Mouse (Mus musculus) limb, embryonic 12.5 days (tissue): Measurements from ENCODE around the gene Sbno2. TPM values are rescaled to one million over a fixed set of nuclear protein-coding genes. Genes with fewer than 3 reads are reported as not detected.
A peak's percentile ranks its signal among the peaks of the same experiment; 100 is the strongest.

Source experiments
- ATAC-seq: fragments of 200-750 bp; cut with Nextera tagmentation; 2 replicates; pipeline ENCODE4 v1.8.0; 2017; ENCODE audit warnings: low read depth, moderate TSS enrichment; ENCODE audit not compliant: insufficient number of reproducible peaks, insufficient read depth, low FRiP score, low TSS enrichment
- H3K27ac ChIP-seq: fragments of 300-500 bp; sonication (generic); 2 replicates; pipeline ENCODE4 v1.5.1; 2016; ENCODE audit warnings: mild to moderate bottlenecking, moderate library complexity
- H3K27me3 ChIP-seq: fragments of 300-500 bp; sonication (generic); 2 replicates; pipeline ENCODE4 v1.6.1; 2016; ENCODE audit warnings: mild to moderate bottlenecking, moderate library complexity
- H3K36me3 ChIP-seq: fragments of 300-500 bp; sonication (generic); 2 replicates; pipeline ENCODE4 v1.6.1; 2016; ENCODE audit warnings: mild to moderate bottlenecking, moderate library complexity
- H3K4me1 ChIP-seq: fragments of 300-500 bp; sonication (generic); replicated peaks from 2 replicates; pipeline ENCODE4 v1.6.1; 2016
- H3K4me2 ChIP-seq: fragments of 300-500 bp; sonication (generic); 2 replicates; pipeline ENCODE4 v1.6.1; 2016; ENCODE audit warnings: mild to moderate bottlenecking, moderate library complexity
- H3K4me3 ChIP-seq: fragments of 300-500 bp; sonication (generic); replicated peaks from 2 replicates; pipeline ENCODE4 v1.5.1; 2016; ENCODE audit warnings: mild to moderate bottlenecking
- H3K9ac ChIP-seq: fragments of 300-500 bp; sonication (generic); replicated peaks from 2 replicates; pipeline ENCODE4 v1.6.1; 2016; ENCODE audit warnings: mild to moderate bottlenecking, moderate library complexity
- H3K9me3 ChIP-seq: fragments of 300-500 bp; sonication (generic); 2 replicates; pipeline ENCODE4 v1.6.1; 2016; ENCODE audit warnings: mild to moderate bottlenecking, moderate library complexity
- WGBS: fragments of 180-500 bp; shearing (Covaris S2); methylation state at CpG from one replicate; pipeline ENCODE4 v1.1.7; 2016; 5-methylcytosine and 5-hydroxymethylcytosine counted together
- polyA plus RNA-seq: library from polyadenylated mRNA; unstranded; fragments of >200 nt; fragmentation: Nextera tagmentation; extraction: Ambion mirVana; gene quantifications from 2 replicates; pipeline ENCODE4 v1.2.1, GENCODE M21; 2016

Sbno2 gene
- polyA plus RNA-seq, 1 experiment from 2014 or later = 13.9 TPM

GRCm38 (mm10) chr10:80086847-80087246 lies 18.5 kb downstream of the Sbno2 start:
- peaks cover 38% of the 10 kb centered on the region for H3K36me3 ChIP-seq
- 70% methylated on average over 3 of the region's 3 CpGs for WGBS
- no peaks in the 10 kb centered on the region for H3K4me1 ChIP-seq
- H3K4me2 ChIP-seq = no peak overlapping the region
- no peaks in the 10 kb centered on the region for H3K9me3 ChIP-seq
- H3K4me3 ChIP-seq = no peak overlapping the region
- peak overlapping the region; percentile 34; the same call in 1 of the 2 replicates for H3K9ac ChIP-seq
- 0 out of 2 replicates have a peak overlapping the region, but pooled peaks have one; percentile 17 for H3K27ac ChIP-seq
- H3K27me3 ChIP-seq = no peaks in the 10 kb centered on the region
- no peak for ATAC-seq

DNA sequence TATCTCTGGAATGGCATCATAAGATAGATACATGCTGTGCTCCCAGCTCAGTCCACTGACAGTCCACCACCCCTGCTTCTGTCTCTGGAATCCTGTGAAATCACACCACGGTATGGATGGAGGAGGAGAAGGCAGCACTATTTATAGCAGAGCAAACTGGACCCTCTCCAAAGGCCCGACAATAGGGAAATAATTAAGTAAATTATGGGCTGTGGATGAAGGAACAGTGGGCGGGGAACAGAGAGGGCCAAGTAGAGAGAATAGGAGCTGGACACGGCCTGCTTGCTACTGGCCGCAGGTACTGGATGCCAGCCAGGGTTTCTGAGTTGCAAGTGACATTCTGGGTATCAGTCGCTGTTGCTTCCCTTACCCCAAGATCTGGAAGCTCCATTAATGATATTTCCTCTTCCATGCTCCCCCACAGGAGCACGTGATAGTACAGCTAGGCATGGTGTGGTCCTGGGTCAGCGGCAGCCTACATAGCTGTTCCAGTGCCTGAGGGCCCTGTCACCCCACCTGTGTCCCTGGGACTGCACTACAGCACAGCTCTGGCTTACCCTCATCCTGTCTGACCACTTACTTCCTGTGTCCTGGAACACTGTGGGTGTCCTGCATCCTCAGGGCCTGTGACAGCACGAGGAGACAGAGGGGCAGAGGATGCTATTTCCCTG lies 20.4 kb downstream of the Sbno2 start:
- Histone ChIP-seq H3K4me2 (no peak overlapping the region), H3K4me1 (no peaks in the 10 kb centered on the region), H3K27me3 (no peaks in the 10 kb centered on the region), H3K9me3 (no peaks in the 10 kb centered on the region), H3K4me3 (no peak overlapping the region), H3K27ac (no peak overlapping the region), H3K36me3 (peaks cover 54% of the 10 kb centered on the region), H3K9ac (no peak overlapping the region)
- WGBS = 83% methylated on average over 9 of the region's 9 CpGs
- ATAC-seq = no peak

- no peaks in the 10 kb centered on the region for H3K4me1 ChIP-seq
- no peak overlapping the region for H3K27ac ChIP-seq
- H3K4me3 ChIP-seq = no peak overlapping the region
- no peaks in the 10 kb centered on the region for H3K27me3 ChIP-seq
- ATAC-seq = no peak
- peaks cover 72% of the 10 kb centered on the region for H3K36me3 ChIP-seq
- 75% methylated on average over 3 of the region's 3 CpGs for WGBS
- no peak overlapping the region for H3K4me2 ChIP-seq
- H3K9ac ChIP-seq = no peak overlapping the region
- no peaks in the 10 kb centered on the region for H3K9me3 ChIP-seq
These were observed 24.3 kb downstream of the Sbno2 start for GRCm38 (mm10) chr10:80081075-80081474.

GRCm38 (mm10) chr10:80080396-80081070 lies 24.8 kb downstream of the Sbno2 start:
- Histone ChIP-seq H3K4me3 (no peak overlapping the region), H3K9me3 (no peaks in the 10 kb centered on the region), H3K9ac (no peak overlapping the region), H3K27ac (no peak overlapping the region), H3K4me1 (peaks cover 2% of the 10 kb centered on the region), H3K27me3 (no peaks in the 10 kb centered on the region), H3K4me2 (no peak overlapping the region), H3K36me3 (peaks cover 72% of the 10 kb centered on the region)
- 81% methylated on average over 16 of the region's 16 CpGs for WGBS
- no peak for ATAC-seq

GRCm38 (mm10) chr10:80078366-80078765 lies 27.0 kb downstream of the Sbno2 start:
- H3K9ac ChIP-seq = no peak overlapping the region
- H3K36me3 ChIP-seq = peaks cover 53% of the 10 kb centered on the region
- 88% methylated on average over 1 of the region's 1 CpGs for WGBS

DNA sequence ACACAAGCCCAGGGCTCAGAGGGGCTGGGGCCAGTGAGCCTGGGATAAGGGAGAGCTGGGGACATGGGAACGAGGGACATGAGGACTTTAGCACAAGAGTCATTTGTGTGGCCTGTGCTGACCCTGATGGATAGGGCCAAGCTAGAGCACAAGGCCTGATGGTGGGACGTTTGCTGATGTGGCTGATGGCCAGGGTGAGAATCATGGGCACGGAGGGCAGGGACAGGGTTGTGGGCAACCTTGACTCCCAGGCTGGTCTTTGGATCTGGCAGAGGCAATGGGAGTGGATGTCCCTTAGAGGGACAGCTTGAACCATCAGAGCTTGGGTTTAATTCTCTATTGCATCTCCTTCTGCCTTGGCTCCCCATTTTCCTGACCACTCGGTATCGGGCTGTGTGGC lies 28.1 kb downstream of the Sbno2 start:
- H3K4me3 ChIP-seq = no peak overlapping the region
- 90% methylated on average over 5 of the region's 5 CpGs for WGBS
- no peak overlapping the region for H3K4me2 ChIP-seq
- H3K27me3 ChIP-seq = no peaks in the 10 kb centered on the region
- peaks cover 10% of the 10 kb centered on the region for H3K4me1 ChIP-seq
- no peaks in the 10 kb centered on the region for H3K9me3 ChIP-seq
- no peak for ATAC-seq
- no peak overlapping the region for H3K9ac ChIP-seq
- H3K36me3 ChIP-seq = peaks cover 42% of the 10 kb centered on the region
- no peak overlapping the region for H3K27ac ChIP-seq

More at GRCm38 (mm10) chr10:80078366-80078765, 27.0 kb downstream of the Sbno2 start:
- H3K4me1 ChIP-seq = peaks cover 10% of the 10 kb centered on the region
- ATAC-seq = no peak
- H3K9me3 ChIP-seq = no peaks in the 10 kb centered on the region
- H3K4me3 ChIP-seq = no peak overlapping the region
- H3K27me3 ChIP-seq = no peaks in the 10 kb centered on the region
- H3K27ac ChIP-seq = no peak overlapping the region
- H3K4me2 ChIP-seq = no peak overlapping the region

- Histone ChIP-seq H3K9me3 (no peaks in the 10 kb centered on the region), H3K27ac (no peak overlapping the region), H3K27me3 (no peaks in the 10 kb centered on the region), H3K9ac (no peak overlapping the region), H3K4me1 (peaks cover 17% of the 10 kb centered on the region), H3K4me2 (no peak overlapping the region), H3K36me3 (peaks cover 33% of the 10 kb centered on the region), H3K4me3 (no peak overlapping the region)
- WGBS = 96% methylated on average over 4 of the region's 4 CpGs
- no peak for ATAC-seq
These were observed 29.0 kb downstream of the Sbno2 start for GRCm38 (mm10) chr10:80076386-80076785.

- Histone ChIP-seq H3K4me3 (no peak overlapping the region), H3K9ac (no peak overlapping the region), H3K36me3 (peaks cover 28% of the 10 kb centered on the region), H3K27ac (no peak overlapping the region), H3K9me3 (no peaks in the 10 kb centered on the region), H3K27me3 (no peaks in the 10 kb centered on the region), H3K4me1 (peaks cover 20% of the 10 kb centered on the region), H3K4me2 (no peak overlapping the region)
- WGBS = 30% methylated on average over 1 of the region's 1 CpGs
- ATAC-seq = no peak
These were observed 29.4 kb downstream of the Sbno2 start for GRCm38 (mm10) chr10:80075924-80076323.

GRCm38 (mm10) chr10:80074813-80075601 lies 30.4 kb downstream of the Sbno2 start:
- no peaks in the 10 kb centered on the region for H3K9me3 ChIP-seq
- 14% methylated on average over 28 of the region's 28 CpGs for WGBS
- H3K4me3 ChIP-seq = peak overlapping the region; percentile 1; the same call in 1 of the 2 replicates
- 0 out of 2 replicates have a peak overlapping the region, but pooled peaks have one; percentile 23 for H3K9ac ChIP-seq
- no peak for ATAC-seq
- peaks cover 22% of the 10 kb centered on the region for H3K4me1 ChIP-seq
- peak overlapping the region; percentile 31; the same call in 1 of the 2 replicates for H3K27ac ChIP-seq
- peak overlapping the region; percentile 32 for H3K4me2 ChIP-seq
- no peaks in the 10 kb centered on the region for H3K27me3 ChIP-seq
- peaks cover 19% of the 10 kb centered on the region for H3K36me3 ChIP-seq

GRCm38 (mm10) chr10:80072623-80073489 lies 32.5 kb downstream of the Sbno2 start:
- ATAC-seq = no peak
- no peak overlapping the region for H3K27ac ChIP-seq
- 83% methylated on average over 20 of the region's 20 CpGs for WGBS
- H3K4me3 ChIP-seq = no peak overlapping the region
- peaks cover 22% of the 10 kb centered on the region for H3K4me1 ChIP-seq
- H3K9ac ChIP-seq = no peak overlapping the region
- no peaks in the 10 kb centered on the region for H3K9me3 ChIP-seq
- no peaks in the 10 kb centered on the region; the same call in 1 of the 2 replicates for H3K36me3 ChIP-seq
- no peak overlapping the region for H3K4me2 ChIP-seq
- H3K27me3 ChIP-seq = no peaks in the 10 kb centered on the region
